Mouse (Mus musculus): Measurements from ENCODE around the gene Cntf. TPM values are rescaled to one million over a fixed set of nuclear protein-coding genes. Genes with fewer than 3 reads are reported as not detected.

The Cntf gene
- polyA plus RNA-seq, 1 experiment from 2014 or later, result 0.23 TPM

DNA sequence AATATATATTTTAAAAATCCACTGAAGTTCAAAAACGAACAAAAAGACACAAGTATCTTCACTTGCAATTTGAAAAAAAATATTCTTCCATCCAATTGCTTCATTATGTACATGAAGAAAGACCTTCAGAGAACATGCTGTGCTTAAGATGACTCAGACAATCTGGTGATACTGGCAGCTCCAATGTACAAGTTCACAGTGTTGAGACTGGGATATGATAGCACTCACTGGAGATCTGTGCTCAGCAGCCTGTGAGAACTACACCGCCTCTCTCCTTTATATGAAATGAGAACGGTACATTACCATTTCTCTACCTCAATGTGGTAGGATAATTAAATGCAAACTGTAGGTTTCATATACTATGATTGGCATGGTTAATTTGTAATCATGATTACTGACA lies 37.4 kb upstream of the Cntf start:
- Histone ChIP-seq H3K9me3 (ENCODE audit: low read length) (no peaks in the 10 kb centered on the region), H3K4me1 (ENCODE audit: insufficient read depth) (no peaks in the 10 kb centered on the region), H3K27me3 (ENCODE audit: insufficient read depth, low read length) (no peaks in the 10 kb centered on the region), H3K4me2 (ENCODE audit: low read depth, low read length) (no peak overlapping the region), H3K27ac (ENCODE audit: low read depth) (no peak overlapping the region), H3K9ac (replicated peaks) (no peak overlapping the region), H3K36me3 (replicated peaks; ENCODE audit: insufficient read depth, low read length) (no peaks in the 10 kb centered on the region), H3K4me3 (ENCODE audit: low read depth, low read length) (no peak overlapping the region)
- no peak for DNase-seq
- no peak for ATAC-seq
- 67% methylated on average over 3 of the region's 3 CpGs for WGBS (ENCODE audit: insufficient replicate concordance)
- no peak for TF ChIP-seq CTCF (IDR thresholded peaks at IDR 0.05; ENCODE audit: low read depth)
- TF ChIP-seq EP300 (IDR thresholded peaks at IDR 0.05; ENCODE audit: low read depth), result no peak

- DNase-seq, result no peak
- ATAC-seq, result no peak
Observed at GRCm38 (mm10) chr19:12801046-12801445, 35.6 kb upstream of the Cntf start.

DNA sequence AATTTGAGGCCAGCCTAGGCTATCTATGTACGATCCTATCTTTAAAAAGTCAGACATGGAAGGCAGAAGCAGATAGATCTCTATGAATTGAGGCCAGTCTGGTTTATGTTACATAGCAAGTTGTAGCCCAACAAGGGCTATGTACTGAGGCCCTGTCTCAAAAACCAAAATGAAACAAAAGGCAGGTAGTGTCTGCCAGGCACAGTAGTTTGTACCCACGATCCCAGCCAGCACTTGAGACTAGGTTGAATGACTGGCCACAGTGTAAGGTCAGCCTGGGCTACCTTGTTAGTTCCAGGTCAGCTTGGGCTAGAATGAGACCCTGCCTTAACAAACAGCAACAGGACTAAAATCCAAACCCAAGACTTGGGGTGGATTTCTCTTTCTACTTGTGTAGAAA lies 35.2 kb upstream of the Cntf start:
- no peaks in the 10 kb centered on the region for H3K9me3 ChIP-seq (ENCODE audit: low read length)
- 57% methylated on average over 2 of the region's 2 CpGs for WGBS (ENCODE audit: insufficient replicate concordance)
- H3K36me3 ChIP-seq (replicated peaks; ENCODE audit: insufficient read depth, low read length), result no peaks in the 10 kb centered on the region
- 0 out of 2 replicates have a peak overlapping the region, but pooled peaks have one; percentile 18 for H3K27ac ChIP-seq (ENCODE audit: low read depth)
- ATAC-seq, result no peak
- H3K4me1 ChIP-seq (ENCODE audit: insufficient read depth), result no peaks in the 10 kb centered on the region
- DNase-seq, result no peak
- no peak overlapping the region for H3K9ac ChIP-seq (replicated peaks)
- no peak overlapping the region for H3K4me2 ChIP-seq (ENCODE audit: low read depth, low read length)
- H3K27me3 ChIP-seq (ENCODE audit: insufficient read depth, low read length), result no peaks in the 10 kb centered on the region
- H3K4me3 ChIP-seq (ENCODE audit: low read depth, low read length), result no peak overlapping the region
- no peak for TF ChIP-seq CTCF (IDR thresholded peaks at IDR 0.05; ENCODE audit: low read depth)

More at GRCm38 (mm10) chr19:12801046-12801445, 35.6 kb upstream of the Cntf start:
- TF ChIP-seq EP300 (IDR thresholded peaks at IDR 0.05; ENCODE audit: low read depth) (no peak), CTCF (IDR thresholded peaks at IDR 0.05; ENCODE audit: low read depth) (no peak)
- Histone ChIP-seq H3K4me2 (ENCODE audit: low read depth, low read length) (no peak overlapping the region), H3K27me3 (ENCODE audit: insufficient read depth, low read length) (no peaks in the 10 kb centered on the region), H3K36me3 (replicated peaks; ENCODE audit: insufficient read depth, low read length) (no peaks in the 10 kb centered on the region), H3K9me3 (ENCODE audit: low read length) (no peaks in the 10 kb centered on the region), H3K9ac (replicated peaks) (no peak overlapping the region), H3K4me1 (ENCODE audit: insufficient read depth) (no peaks in the 10 kb centered on the region), H3K4me3 (ENCODE audit: low read depth, low read length) (no peak overlapping the region), H3K27ac (ENCODE audit: low read depth) (no peak overlapping the region)
- WGBS (ENCODE audit: insufficient replicate concordance), result 44% methylated on average over 3 of the region's 3 CpGs

GRCm38 (mm10) chr19:12799081-12799480 lies 33.6 kb upstream of the Cntf start:
- Histone ChIP-seq H3K9me3 (ENCODE audit: low read length) (no peaks in the 10 kb centered on the region), H3K27me3 (ENCODE audit: insufficient read depth, low read length) (no peaks in the 10 kb centered on the region), H3K4me2 (ENCODE audit: low read depth, low read length) (peak overlapping the region; percentile 58), H3K27ac (ENCODE audit: low read depth) (peak overlapping the region; percentile 52; the same call in 1 of the 2 replicates), H3K4me1 (ENCODE audit: insufficient read depth) (no peaks in the 10 kb centered on the region), H3K4me3 (ENCODE audit: low read depth, low read length) (peak overlapping the region; percentile 26), H3K9ac (replicated peaks) (no peak overlapping the region), H3K36me3 (replicated peaks; ENCODE audit: insufficient read depth, low read length) (no peaks in the 10 kb centered on the region)
- DNase-seq, result no peak
- TF ChIP-seq EP300 (IDR thresholded peaks at IDR 0.05; ENCODE audit: low read depth) (no peak), CTCF (IDR thresholded peaks at IDR 0.05; ENCODE audit: low read depth) (no peak)
- 78% methylated on average over 3 of the region's 3 CpGs for WGBS (ENCODE audit: insufficient replicate concordance)
- ATAC-seq, result no peak

GRCm38 (mm10) chr19:12798404-12798803 lies 33.0 kb upstream of the Cntf start:
- Histone ChIP-seq H3K4me2 (ENCODE audit: low read depth, low read length) (peak overlapping the region; percentile 58), H3K9me3 (ENCODE audit: low read length) (no peaks in the 10 kb centered on the region), H3K27me3 (ENCODE audit: insufficient read depth, low read length) (no peaks in the 10 kb centered on the region), H3K9ac (replicated peaks) (peak overlapping the region; percentile 6; the same call in 1 of the 2 replicates), H3K4me3 (ENCODE audit: low read depth, low read length) (peak overlapping the region; percentile 26), H3K36me3 (replicated peaks; ENCODE audit: insufficient read depth, low read length) (no peaks in the 10 kb centered on the region), H3K4me1 (ENCODE audit: insufficient read depth) (no peaks in the 10 kb centered on the region), H3K27ac (ENCODE audit: low read depth) (peak overlapping the region; percentile 52)
- 30% methylated on average over 4 of the region's 4 CpGs for WGBS (ENCODE audit: insufficient replicate concordance)
- DNase-seq (no peak), ATAC-seq (no peak)
- TF ChIP-seq EP300 (IDR thresholded peaks at IDR 0.05; ENCODE audit: low read depth) (no peak), CTCF (IDR thresholded peaks at IDR 0.05; ENCODE audit: low read depth) (no peak)

GRCm38 (mm10) chr19:12797071-12797470 lies 31.6 kb upstream of the Cntf start:
- H3K4me2 ChIP-seq (ENCODE audit: low read depth, low read length), result peak overlapping the region; percentile 84
- ATAC-seq (no peak), DNase-seq (no peak)
- no peaks in the 10 kb centered on the region for H3K27me3 ChIP-seq (ENCODE audit: insufficient read depth, low read length)
- peak overlapping the region; percentile 98 for H3K4me3 ChIP-seq (ENCODE audit: low read depth, low read length)
- WGBS (ENCODE audit: insufficient replicate concordance), result 2% methylated on average over 7 of the region's 7 CpGs
- 0 out of 2 replicates have a peak, but pooled peaks cover 3% of the 10 kb centered on the region for H3K4me1 ChIP-seq (ENCODE audit: insufficient read depth)
- H3K36me3 ChIP-seq (replicated peaks; ENCODE audit: insufficient read depth, low read length), result no peaks in the 10 kb centered on the region
- no peaks in the 10 kb centered on the region for H3K9me3 ChIP-seq (ENCODE audit: low read length)
- peak overlapping the region; percentile 100 for H3K9ac ChIP-seq (replicated peaks)
- H3K27ac ChIP-seq (ENCODE audit: low read depth), result peak overlapping the region; percentile 99
- TF ChIP-seq CTCF (IDR thresholded peaks at IDR 0.05; ENCODE audit: low read depth) (peak; percentile 58), EP300 (IDR thresholded peaks at IDR 0.05; ENCODE audit: low read depth) (no peak)

Measured in liver, postnatal 0 days (tissue).